Mouse (Mus musculus): ENCODE data around the gene Gclm. TPM values are rescaled to one million over a fixed set of nuclear protein-coding genes. Genes with fewer than 3 reads are reported as not detected.

The Gclm gene
- polyA plus RNA-seq, 1 experiment, result 23.2 TPM

DNA sequence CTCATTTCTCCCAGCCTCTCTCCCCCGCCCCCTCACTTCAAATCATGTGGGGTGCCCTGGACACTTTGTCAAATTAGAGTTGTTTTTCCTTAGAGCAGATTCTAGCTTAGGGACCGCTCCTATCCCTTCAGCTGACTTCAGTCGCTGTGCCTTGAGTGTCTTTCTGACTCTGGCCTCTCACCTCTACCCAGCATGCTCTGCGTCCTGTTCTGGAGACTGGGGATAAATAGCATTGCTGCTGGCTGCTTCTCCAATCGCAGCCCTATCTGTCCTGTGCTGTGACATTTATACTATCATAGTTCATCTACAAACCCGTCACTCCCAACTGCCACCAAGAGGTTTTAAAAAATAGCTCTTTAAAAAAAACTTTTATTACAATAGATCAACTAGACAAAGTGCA, 2.5 kb upstream of the Gclm start:
- no peak for TF ChIP-seq POLR2AphosphoS2 (IDR thresholded peaks at IDR 0.05; ENCODE audit: insufficient read length, low read depth)
- no peak for TF ChIP-seq MAX (IDR thresholded peaks at IDR 0.05; ENCODE audit: low read depth)
- TF ChIP-seq POLR2A (IDR thresholded peaks at IDR 0.05; ENCODE audit: insufficient read length, low read depth), result no peak
- no peak for TF ChIP-seq MYOD1 (IDR thresholded peaks at IDR 0.05; ENCODE audit: control insufficient read depth in 1 of 3, insufficient read length in 2 of 3, low read depth in 2 of 3)
- no peak for TF ChIP-seq REST (IDR thresholded peaks at IDR 0.05; ENCODE audit: insufficient read depth, insufficient read length)
- no peak for TF ChIP-seq TCF3 (IDR thresholded peaks at IDR 0.05; ENCODE audit: insufficient read length, low read depth)
- TF ChIP-seq SRF (IDR thresholded peaks at IDR 0.05; ENCODE audit: control insufficient read depth, insufficient read length, low read depth), result no peak
- TF ChIP-seq CEBPB (IDR thresholded peaks at IDR 0.05; ENCODE audit: insufficient read depth, poor library complexity, severe bottlenecking), result no peak
- no peak for TF ChIP-seq MYOG (IDR thresholded peaks at IDR 0.05; ENCODE audit: control insufficient read depth in 1 of 3, insufficient read depth in 1 of 3, insufficient read length in 2 of 3, low read depth in 2 of 3)
- no peak for TF ChIP-seq USF1 (IDR thresholded peaks at IDR 0.05; ENCODE audit: low read depth)
- TF ChIP-seq TCF12 (IDR thresholded peaks at IDR 0.05; ENCODE audit: insufficient read depth, poor library complexity, severe bottlenecking), result no peak
- TF ChIP-seq E2F4 (IDR thresholded peaks at IDR 0.05; ENCODE audit: insufficient read depth), result no peak
- no peak overlapping the region for H3ac ChIP-seq (ENCODE audit: control insufficient read depth, insufficient read length)
- peaks cover 9% of the 10 kb centered on the region for H3K27me3 ChIP-seq (ENCODE audit: control insufficient read depth, insufficient read depth, insufficient read length)
- peaks cover 15% of the 10 kb centered on the region for H3K79me2 ChIP-seq (ENCODE audit: control insufficient read depth, insufficient read depth)
- no peak overlapping the region for H3K4me3 ChIP-seq
- H3K4me2 ChIP-seq (ENCODE audit: low read depth), result no peak overlapping the region
- no peaks in the 10 kb centered on the region for H3K36me3 ChIP-seq (ENCODE audit: control insufficient read depth, insufficient read depth)

DNA sequence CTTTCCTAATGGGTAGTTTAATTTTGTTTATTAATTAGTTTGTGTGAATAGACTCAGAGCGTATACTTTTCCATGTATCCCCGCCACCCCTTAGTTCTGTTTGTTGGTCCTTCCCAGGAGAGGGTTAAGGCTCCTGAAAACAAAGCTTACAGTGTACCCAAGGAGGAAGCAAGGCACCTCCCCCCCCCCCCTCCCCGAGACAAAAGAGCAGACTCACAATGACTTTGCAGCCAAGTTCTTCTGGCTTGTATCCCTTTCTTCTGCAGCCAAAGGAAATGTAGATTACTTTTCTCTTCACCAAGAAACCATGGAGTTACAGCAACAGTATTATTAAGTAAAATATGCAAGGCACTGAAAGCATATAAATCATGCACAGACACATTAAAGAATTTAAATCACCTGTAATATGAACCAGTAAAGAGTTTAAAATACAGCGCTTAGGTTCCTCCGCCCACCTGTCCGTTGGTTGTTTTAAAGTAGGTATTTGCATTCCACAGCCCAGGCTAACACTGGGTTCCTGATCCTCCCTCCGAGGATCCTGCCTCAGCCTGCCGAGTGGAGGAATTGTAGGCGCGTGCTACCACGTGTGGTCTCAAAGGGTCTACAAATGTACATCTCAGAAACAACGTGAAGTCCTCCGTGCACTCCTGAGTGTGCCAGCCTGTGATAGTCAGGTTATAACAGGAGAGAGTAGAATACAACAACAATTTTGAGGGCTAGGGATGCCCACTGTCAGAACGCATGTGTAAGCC, 1.8 kb upstream of the Gclm start:
- TF ChIP-seq CEBPB (IDR thresholded peaks at IDR 0.05; ENCODE audit: insufficient read depth, poor library complexity, severe bottlenecking), result no peak
- TF ChIP-seq MYOD1 (IDR thresholded peaks at IDR 0.05; ENCODE audit: control insufficient read depth in 1 of 3, insufficient read length in 2 of 3, low read depth in 2 of 3), result no peak
- no peak for TF ChIP-seq E2F4 (IDR thresholded peaks at IDR 0.05; ENCODE audit: insufficient read depth)
- H3K4me2 ChIP-seq (ENCODE audit: low read depth), result no peak overlapping the region
- H3ac ChIP-seq (ENCODE audit: control insufficient read depth, insufficient read length), result no peak overlapping the region
- no peaks in the 10 kb centered on the region for H3K36me3 ChIP-seq (ENCODE audit: control insufficient read depth, insufficient read depth)
- H3K4me3 ChIP-seq, result no peak overlapping the region
- peaks cover 9% of the 10 kb centered on the region for H3K27me3 ChIP-seq (ENCODE audit: control insufficient read depth, insufficient read depth, insufficient read length)
- peaks cover 21% of the 10 kb centered on the region for H3K79me2 ChIP-seq (ENCODE audit: control insufficient read depth, insufficient read depth)

DNA sequence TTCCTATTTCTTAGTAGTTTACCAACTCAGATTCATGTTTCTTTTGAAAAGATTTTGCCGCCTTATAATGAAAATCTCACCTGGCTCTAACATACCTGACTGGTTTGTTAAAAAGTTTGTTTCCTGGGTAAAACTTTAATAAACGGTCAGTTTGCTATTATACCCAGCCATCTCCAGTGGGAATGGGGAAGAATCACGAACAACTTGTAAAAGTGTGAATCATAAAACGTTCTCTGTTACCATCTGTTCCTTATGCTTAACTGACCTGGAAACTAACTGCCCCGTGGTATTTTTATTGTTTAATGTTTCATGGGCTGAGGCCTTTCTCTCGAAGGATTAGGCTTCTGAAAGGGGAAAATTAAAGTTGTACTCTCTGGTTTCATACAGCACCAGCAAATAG, 598 bp upstream of the Gclm start:
- Histone ChIP-seq H3ac (ENCODE audit: control insufficient read depth, insufficient read length) (no peak overlapping the region), H3K27me3 (ENCODE audit: control insufficient read depth, insufficient read depth, insufficient read length) (peaks cover 9% of the 10 kb centered on the region), H3K4me2 (ENCODE audit: low read depth) (peak overlapping the region; percentile 71), H3K4me3 (peak overlapping the region; percentile 37), H3K36me3 (ENCODE audit: control insufficient read depth, insufficient read depth) (no peaks in the 10 kb centered on the region), H3K79me2 (ENCODE audit: control insufficient read depth, insufficient read depth) (peaks cover 32% of the 10 kb centered on the region)
- TF ChIP-seq MYOG (IDR thresholded peaks at IDR 0.05; ENCODE audit: control insufficient read depth in 1 of 3, insufficient read depth in 1 of 3, insufficient read length in 2 of 3, low read depth in 2 of 3), result no peak
- TF ChIP-seq MYOD1 (IDR thresholded peaks at IDR 0.05; ENCODE audit: control insufficient read depth in 1 of 3, insufficient read length in 2 of 3, low read depth in 2 of 3), result no peak
- no peak for TF ChIP-seq POLR2AphosphoS2 (IDR thresholded peaks at IDR 0.05; ENCODE audit: insufficient read length, low read depth)
- TF ChIP-seq CEBPB (IDR thresholded peaks at IDR 0.05; ENCODE audit: insufficient read depth, poor library complexity, severe bottlenecking), result no peak
- no peak for TF ChIP-seq TCF12 (IDR thresholded peaks at IDR 0.05; ENCODE audit: insufficient read depth, poor library complexity, severe bottlenecking)
- no peak for TF ChIP-seq REST (IDR thresholded peaks at IDR 0.05; ENCODE audit: insufficient read depth, insufficient read length)
- TF ChIP-seq USF1 (IDR thresholded peaks at IDR 0.05; ENCODE audit: low read depth), result no peak
- TF ChIP-seq TCF3 (IDR thresholded peaks at IDR 0.05; ENCODE audit: insufficient read length, low read depth), result no peak
- no peak for TF ChIP-seq MAX (IDR thresholded peaks at IDR 0.05; ENCODE audit: low read depth)
- no peak for TF ChIP-seq E2F4 (IDR thresholded peaks at IDR 0.05; ENCODE audit: insufficient read depth)
- TF ChIP-seq POLR2A (IDR thresholded peaks at IDR 0.05; ENCODE audit: insufficient read length, low read depth), result no peak
- no peak for TF ChIP-seq SRF (IDR thresholded peaks at IDR 0.05; ENCODE audit: control insufficient read depth, insufficient read length, low read depth)

DNA sequence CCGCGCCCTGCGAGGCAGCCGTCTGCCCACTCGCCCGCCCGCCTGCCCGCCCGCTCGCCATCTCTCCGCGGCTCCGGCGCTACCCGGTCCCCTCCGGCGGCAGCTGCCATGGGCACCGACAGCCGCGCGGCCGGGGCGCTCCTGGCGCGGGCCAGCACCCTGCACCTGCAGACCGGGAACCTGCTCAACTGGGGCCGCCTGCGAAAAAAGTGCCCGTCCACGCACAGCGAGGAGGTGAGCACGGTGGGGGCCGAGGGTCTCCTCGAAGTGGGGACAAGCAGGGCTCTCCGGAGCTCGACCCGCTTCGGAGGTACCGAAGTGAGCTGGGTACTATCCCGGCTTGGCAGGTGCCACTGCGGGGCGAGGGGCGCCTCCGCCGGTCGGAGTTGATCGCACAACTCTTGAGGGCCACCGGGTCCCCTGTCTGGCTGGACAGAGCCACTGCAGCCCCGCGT, 548 bp downstream of the Gclm start:
- Histone ChIP-seq H3K36me3 (ENCODE audit: control insufficient read depth, insufficient read depth) (no peaks in the 10 kb centered on the region), H3K4me2 (ENCODE audit: low read depth) (peak overlapping the region; percentile 75), H3K4me3 (peak overlapping the region; percentile 37), H3K79me2 (ENCODE audit: control insufficient read depth, insufficient read depth) (peaks cover 42% of the 10 kb centered on the region), H3K27me3 (ENCODE audit: control insufficient read depth, insufficient read depth, insufficient read length) (no peaks in the 10 kb centered on the region), H3ac (ENCODE audit: control insufficient read depth, insufficient read length) (peak overlapping the region; percentile 92)
- TF ChIP-seq SRF (IDR thresholded peaks at IDR 0.05; ENCODE audit: control insufficient read depth, insufficient read length, low read depth) (no peak), TCF3 (IDR thresholded peaks at IDR 0.05; ENCODE audit: insufficient read length, low read depth) (no peak), MYOD1 (IDR thresholded peaks at IDR 0.05; ENCODE audit: control insufficient read depth in 1 of 3, insufficient read length in 2 of 3, low read depth in 2 of 3) (peak in 1 of 3 experiments; percentile 22), REST (IDR thresholded peaks at IDR 0.05; ENCODE audit: insufficient read depth, insufficient read length) (no peak), E2F4 (IDR thresholded peaks at IDR 0.05; ENCODE audit: insufficient read depth) (no peak), MYOG (IDR thresholded peaks at IDR 0.05; ENCODE audit: control insufficient read depth in 1 of 3, insufficient read depth in 1 of 3, insufficient read length in 2 of 3, low read depth in 2 of 3) (peak in 1 of 3 experiments; percentile 29)

DNA sequence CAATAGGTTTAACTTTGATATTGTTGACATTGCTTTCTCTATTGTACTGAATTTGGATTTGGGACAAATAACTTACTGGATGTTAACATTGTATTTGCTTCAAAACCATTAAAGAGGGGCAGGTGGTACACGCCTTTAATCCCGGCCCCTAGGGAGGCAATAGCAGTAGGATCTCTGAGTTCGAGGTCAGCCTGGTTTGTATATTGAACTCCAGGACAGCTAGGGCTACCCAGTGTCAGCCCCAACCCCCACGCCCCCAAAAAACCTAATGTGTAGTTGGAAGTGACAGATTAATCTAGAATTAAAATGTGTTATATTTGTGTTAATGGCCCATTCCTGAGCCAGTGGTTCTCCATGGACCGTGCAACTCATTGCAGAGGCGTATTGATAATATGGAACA, 1.0 kb downstream of the Gclm start:
- peak overlapping the region; percentile 37 for H3K4me3 ChIP-seq
- no peaks in the 10 kb centered on the region for H3K36me3 ChIP-seq (ENCODE audit: control insufficient read depth, insufficient read depth)
- H3ac ChIP-seq (ENCODE audit: control insufficient read depth, insufficient read length), result peak overlapping the region; percentile 92
- H3K4me2 ChIP-seq (ENCODE audit: low read depth), result peak overlapping the region; percentile 75
- no peak for TF ChIP-seq MAX (IDR thresholded peaks at IDR 0.05; ENCODE audit: low read depth)
- H3K27me3 ChIP-seq (ENCODE audit: control insufficient read depth, insufficient read depth, insufficient read length), result no peaks in the 10 kb centered on the region
- H3K79me2 ChIP-seq (ENCODE audit: control insufficient read depth, insufficient read depth), result peaks cover 46% of the 10 kb centered on the region

All from myocyte (in vitro differentiated cells).